Mouse (Mus musculus): ENCODE measurements around the gene Unc119b. TPM values are rescaled to one million over a fixed set of nuclear protein-coding genes. Genes with fewer than 3 reads are reported as not detected.
"Not testable (repeated sequence)": the region's sequence is repeated elsewhere in the genome, so short reads cannot be mapped to it uniquely, and the experiment has no call there.

Gene Unc119b
- polyA plus RNA-seq, 2 experiments: 5.6 to 6.2 TPM

DNA sequence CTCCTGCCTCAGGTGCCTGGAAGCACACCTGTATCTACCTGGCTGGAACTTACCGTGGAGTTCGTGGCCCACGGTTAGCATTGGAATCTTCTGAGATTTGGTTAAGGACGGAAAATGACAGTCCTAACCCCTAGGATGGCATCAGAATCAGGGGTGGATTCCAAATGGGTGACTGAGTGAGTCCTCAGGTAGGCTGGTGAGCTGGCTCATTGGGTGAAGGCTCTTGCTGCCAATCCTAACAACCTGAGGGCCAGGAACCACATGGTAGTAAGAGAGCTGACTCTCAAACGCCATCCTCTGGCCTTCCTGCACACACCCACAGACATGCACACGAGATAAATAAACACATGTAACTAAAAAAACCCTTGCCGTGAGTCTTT is 32.0 kb upstream of the Unc119b start:
- H3K9me3 ChIP-seq (ENCODE audit: control insufficient read depth, low read length): no peaks in the 10 kb centered on the region
- H3K36me3 ChIP-seq (replicated peaks; ENCODE audit: control insufficient read depth, insufficient read depth, low read depth): no peaks in the 10 kb centered on the region
- H3K9ac ChIP-seq (replicated peaks): no peak overlapping the region
- peaks cover 0 to 16% of the 10 kb centered on the region in 2 experiments; a peak in 2 of 4 replicates for H3K4me1 ChIP-seq (replicated peaks; ENCODE audit: control insufficient read depth in 2 of 2, insufficient read depth in 2 of 2, low read length in 1 of 2)
- TF ChIP-seq EP300 (IDR thresholded peaks at IDR 0.05; ENCODE audit: low read depth) (no peak), CTCF (IDR thresholded peaks at IDR 0.05; ENCODE audit: low read depth) (no peak)
- H3K4me3 ChIP-seq (ENCODE audit: insufficient read depth in 1 of 2, low read depth in 2 of 2, low read length in 2 of 2): no peak overlapping the region
- WGBS (ENCODE audit: insufficient replicate concordance): 59% methylated on average over 7 of the region's 7 CpGs
- DNase-seq (ENCODE audit: low read depth in 3 of 3, low spot score in 3 of 3): no peak
- H3K27ac ChIP-seq: no peak overlapping the region
- no peaks in the 10 kb centered on the region for H3K27me3 ChIP-seq (ENCODE audit: control insufficient read depth, insufficient read depth, low read length)
- no peak for ATAC-seq (ENCODE audit: insufficient read depth)
- H3K4me2 ChIP-seq (ENCODE audit: low read depth): no peak overlapping the region

- no peak overlapping the region for H3K9ac ChIP-seq (replicated peaks)
- WGBS (ENCODE audit: insufficient replicate concordance): 58% methylated on average over 11 of the region's 11 CpGs
Measured at GRCm38 (mm10) chr5:115165895-115166814, 31.4 kb upstream of the Unc119b start.

DNA sequence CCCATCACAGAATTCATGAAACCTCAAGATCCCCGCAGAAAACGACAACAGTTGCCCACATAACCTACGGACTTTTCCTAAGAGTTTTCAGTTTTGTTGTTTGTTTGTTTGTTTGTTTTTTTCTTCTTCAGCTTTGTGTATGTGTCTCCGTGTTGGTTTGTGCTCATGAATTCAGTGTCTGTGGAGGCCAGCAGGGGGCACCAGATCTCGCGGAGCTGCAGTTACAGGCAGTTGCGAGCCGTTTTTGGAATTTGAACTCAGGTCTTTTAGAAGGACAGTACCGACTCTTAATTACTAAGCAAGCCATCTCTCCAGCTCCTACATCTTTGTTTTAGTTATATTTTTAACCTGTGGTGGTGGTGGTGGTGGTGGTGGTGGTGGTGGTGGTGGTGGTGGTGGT is 30.6 kb upstream of the Unc119b start:
- H3K27me3 ChIP-seq (ENCODE audit: control insufficient read depth, insufficient read depth, low read length): no peaks in the 10 kb centered on the region
- H3K4me2 ChIP-seq (ENCODE audit: low read depth): no peak overlapping the region
- H3K36me3 ChIP-seq (replicated peaks; ENCODE audit: control insufficient read depth, insufficient read depth, low read depth): no peaks in the 10 kb centered on the region
- no peak overlapping the region for H3K4me3 ChIP-seq (ENCODE audit: insufficient read depth in 1 of 2, low read depth in 2 of 2, low read length in 2 of 2)
- no peak for ATAC-seq (ENCODE audit: insufficient read depth)
- no peak overlapping the region for H3K9ac ChIP-seq (replicated peaks)
- no peak overlapping the region for H3K27ac ChIP-seq
- peaks cover 4 to 25% of the 10 kb centered on the region in 2 experiments for H3K4me1 ChIP-seq (replicated peaks; ENCODE audit: control insufficient read depth in 2 of 2, insufficient read depth in 2 of 2, low read length in 1 of 2)
- H3K9me3 ChIP-seq (ENCODE audit: control insufficient read depth, low read length): no peaks in the 10 kb centered on the region
- 57% methylated on average over 9 of the region's 9 CpGs for WGBS (ENCODE audit: insufficient replicate concordance)
- TF ChIP-seq EP300 (IDR thresholded peaks at IDR 0.05; ENCODE audit: low read depth): no peak
- peak; percentile 74 for TF ChIP-seq CTCF (IDR thresholded peaks at IDR 0.05; ENCODE audit: low read depth)
- DNase-seq (ENCODE audit: low read depth in 3 of 3, low spot score in 3 of 3): no peak

More at GRCm38 (mm10) chr5:115165895-115166814, 31.4 kb upstream of the Unc119b start:
- ATAC-seq (ENCODE audit: insufficient read depth) (no peak), DNase-seq (ENCODE audit: low read depth in 3 of 3, low spot score in 3 of 3) (no peak)
- Histone ChIP-seq H3K4me3 (ENCODE audit: insufficient read depth in 1 of 2, low read depth in 2 of 2, low read length in 2 of 2) (no peak overlapping the region), H3K4me2 (ENCODE audit: low read depth) (no peak overlapping the region), H3K27ac (no peak overlapping the region), H3K36me3 (replicated peaks; ENCODE audit: control insufficient read depth, insufficient read depth, low read depth) (no peaks in the 10 kb centered on the region), H3K27me3 (ENCODE audit: control insufficient read depth, insufficient read depth, low read length) (no peaks in the 10 kb centered on the region), H3K4me1 (replicated peaks; ENCODE audit: control insufficient read depth in 2 of 2, insufficient read depth in 2 of 2, low read length in 1 of 2) (peaks cover 0 to 19% of the 10 kb centered on the region in 2 experiments; a peak in 3 of 4 replicates), H3K9me3 (ENCODE audit: control insufficient read depth, low read length) (no peaks in the 10 kb centered on the region)
- TF ChIP-seq EP300 (IDR thresholded peaks at IDR 0.05; ENCODE audit: low read depth) (no peak), CTCF (IDR thresholded peaks at IDR 0.05; ENCODE audit: low read depth) (no peak)

DNA sequence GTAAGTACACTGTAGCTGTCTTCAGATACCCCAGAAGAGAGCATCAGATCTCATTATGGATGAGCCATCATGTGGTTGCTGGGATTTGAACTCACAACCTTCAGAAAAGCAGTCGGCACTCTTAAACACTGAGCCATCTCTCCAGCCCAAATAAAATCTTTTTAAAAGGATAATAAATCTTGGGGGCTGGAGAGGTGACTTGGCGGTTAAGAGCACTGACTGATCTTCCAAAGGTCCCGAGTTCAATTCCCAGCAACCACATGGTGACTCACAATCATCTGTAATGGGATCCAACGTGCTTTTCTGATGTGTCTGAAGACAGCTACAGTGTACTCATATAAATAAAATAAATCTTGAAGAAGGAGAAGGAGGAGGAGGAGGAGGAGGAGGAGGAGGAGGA is 29.7 kb upstream of the Unc119b start:
- H3K4me2 ChIP-seq (ENCODE audit: low read depth); H3K36me3 ChIP-seq (replicated peaks; ENCODE audit: control insufficient read depth, insufficient read depth, low read depth); H3K27me3 ChIP-seq (ENCODE audit: control insufficient read depth, insufficient read depth, low read length); H3K9me3 ChIP-seq (ENCODE audit: control insufficient read depth, low read length); H3K9ac ChIP-seq (replicated peaks); H3K4me3 ChIP-seq (ENCODE audit: insufficient read depth in 1 of 2, low read depth in 2 of 2, low read length in 2 of 2); H3K27ac ChIP-seq; DNase-seq (ENCODE audit: low read depth in 3 of 3, low spot score in 3 of 3); ATAC-seq (ENCODE audit: insufficient read depth): not testable (repeated sequence)
- H3K4me1 ChIP-seq (replicated peaks; ENCODE audit: control insufficient read depth in 2 of 2, insufficient read depth in 2 of 2, low read length in 1 of 2): peaks cover 4 to 25% of the 10 kb centered on the region in 2 experiments
- 60% methylated on average over 4 of the region's 4 CpGs for WGBS (ENCODE audit: insufficient replicate concordance)

DNA sequence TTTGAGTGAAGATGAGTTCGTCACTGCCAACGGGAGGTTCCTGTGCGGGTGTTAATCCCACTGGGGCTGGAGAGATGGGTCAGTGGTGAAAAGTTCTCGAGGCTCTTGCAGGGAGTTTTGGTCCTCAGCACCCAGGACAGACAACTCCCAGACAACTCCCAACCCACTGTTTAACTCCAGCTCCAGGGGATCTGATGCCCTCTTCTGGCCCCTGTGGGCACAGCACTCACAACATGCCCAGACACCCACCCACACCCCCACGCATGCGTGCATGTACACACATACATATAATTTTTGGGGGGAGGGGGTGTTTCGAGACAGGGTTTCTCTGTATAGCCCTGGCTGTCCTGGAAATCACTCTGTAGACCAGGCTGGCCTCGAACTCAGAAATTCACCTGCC is 28.8 kb upstream of the Unc119b start:
- TF ChIP-seq CTCF (IDR thresholded peaks at IDR 0.05; ENCODE audit: low read depth): peak; percentile 75
- no peak for TF ChIP-seq EP300 (IDR thresholded peaks at IDR 0.05; ENCODE audit: low read depth)
- peaks cover 4 to 25% of the 10 kb centered on the region in 2 experiments for H3K4me1 ChIP-seq (replicated peaks; ENCODE audit: control insufficient read depth in 2 of 2, insufficient read depth in 2 of 2, low read length in 1 of 2)
- no peak overlapping the region for H3K27ac ChIP-seq
- no peaks in the 10 kb centered on the region for H3K9me3 ChIP-seq (ENCODE audit: control insufficient read depth, low read length)
- DNase-seq (ENCODE audit: low read depth in 3 of 3, low spot score in 3 of 3) (no peak), ATAC-seq (ENCODE audit: insufficient read depth) (no peak)
- no peaks in the 10 kb centered on the region for H3K36me3 ChIP-seq (replicated peaks; ENCODE audit: control insufficient read depth, insufficient read depth, low read depth)
- WGBS (ENCODE audit: insufficient replicate concordance): 40% methylated on average over 8 of the region's 8 CpGs
- no peaks in the 10 kb centered on the region for H3K27me3 ChIP-seq (ENCODE audit: control insufficient read depth, insufficient read depth, low read length)
- no peak overlapping the region for H3K4me2 ChIP-seq (ENCODE audit: low read depth)
- no peak overlapping the region for H3K4me3 ChIP-seq (ENCODE audit: insufficient read depth in 1 of 2, low read depth in 2 of 2, low read length in 2 of 2)
- H3K9ac ChIP-seq (replicated peaks): no peak overlapping the region

- H3K4me1 ChIP-seq (replicated peaks; ENCODE audit: control insufficient read depth in 2 of 2, insufficient read depth in 2 of 2, low read length in 1 of 2): peaks cover 4 to 17% of the 10 kb centered on the region in 2 experiments
- not testable (repeated sequence) for H3K36me3 ChIP-seq (replicated peaks; ENCODE audit: control insufficient read depth, insufficient read depth, low read depth); H3K27ac ChIP-seq; H3K4me3 ChIP-seq (ENCODE audit: insufficient read depth in 1 of 2, low read depth in 2 of 2, low read length in 2 of 2); H3K9me3 ChIP-seq (ENCODE audit: control insufficient read depth, low read length); H3K9ac ChIP-seq (replicated peaks); H3K4me2 ChIP-seq (ENCODE audit: low read depth); H3K27me3 ChIP-seq (ENCODE audit: control insufficient read depth, insufficient read depth, low read length); ATAC-seq (ENCODE audit: insufficient read depth); DNase-seq (ENCODE audit: low read depth in 3 of 3, low spot score in 3 of 3)
- 56% methylated on average over 1 of the region's 1 CpGs for WGBS (ENCODE audit: insufficient replicate concordance)
Measured at GRCm38 (mm10) chr5:115161940-115162279, 27.1 kb upstream of the Unc119b start.

Data from liver, embryonic 14.5 days (tissue).